Mouse (Mus musculus): ENCODE results near the gene Tmeff2. TPM values are rescaled to one million over a fixed set of nuclear protein-coding genes. Genes with fewer than 3 reads are reported as not detected.

The Tmeff2 gene
- total RNA-seq, 1 experiment from 2014 or later = 6.7 TPM

GRCm38 (mm10) chr1:51104698-51105097, 204.3 kb downstream of the Tmeff2 start:
- DNase-seq = no peak

GRCm38 (mm10) chr1:51106401-51106920, 206.0 kb downstream of the Tmeff2 start:
- no peak for DNase-seq

- DNase-seq = no peak
These were observed 206.9 kb downstream of the Tmeff2 start for GRCm38 (mm10) chr1:51107299-51107698.

- no peak for DNase-seq
These were observed 214.3 kb downstream of the Tmeff2 start for GRCm38 (mm10) chr1:51114721-51115120.

- DNase-seq = no peak
These were observed 215.3 kb downstream of the Tmeff2 start for GRCm38 (mm10) chr1:51115761-51116160.

GRCm38 (mm10) chr1:51117830-51118229, 217.4 kb downstream of the Tmeff2 start:
- no peak for DNase-seq

GRCm38 (mm10) chr1:51125671-51126424, 225.4 kb downstream of the Tmeff2 start:
- no peak for DNase-seq

- DNase-seq = no peak
These were observed 225.9 kb downstream of the Tmeff2 start for GRCm38 (mm10) chr1:51126425-51126765.

GRCm38 (mm10) chr1:51136792-51137191, 236.3 kb downstream of the Tmeff2 start:
- no peak for DNase-seq

- no peak for DNase-seq
These were observed 239.2 kb downstream of the Tmeff2 start for GRCm38 (mm10) chr1:51139605-51140004.

- DNase-seq = no peak
These were observed 240.9 kb downstream of the Tmeff2 start for GRCm38 (mm10) chr1:51141381-51141780.

GRCm38 (mm10) chr1:51142729-51143128, 242.3 kb downstream of the Tmeff2 start:
- DNase-seq = no peak

- no peak for DNase-seq
These were observed 245.2 kb downstream of the Tmeff2 start for GRCm38 (mm10) chr1:51145693-51146092.

- DNase-seq = no peak
These were observed 248.2 kb downstream of the Tmeff2 start for GRCm38 (mm10) chr1:51148481-51149137.

- peak; percentile 17 for DNase-seq
These were observed 249.0 kb downstream of the Tmeff2 start for GRCm38 (mm10) chr1:51149488-51149887.

GRCm38 (mm10) chr1:51149890-51150289, 249.4 kb downstream of the Tmeff2 start:
- DNase-seq = no peak

- no peak for DNase-seq
These were observed 251.6 kb downstream of the Tmeff2 start for GRCm38 (mm10) chr1:51152017-51152416.

- DNase-seq = peak; percentile 12
These were observed 252.4 kb downstream of the Tmeff2 start for GRCm38 (mm10) chr1:51152856-51153255.

- DNase-seq = no peak
These were observed 283.8 kb downstream of the Tmeff2 start for GRCm38 (mm10) chr1:51184276-51184675.

- DNase-seq = no peak
These were observed 288.6 kb downstream of the Tmeff2 start for GRCm38 (mm10) chr1:51189008-51189407.

- no peak for DNase-seq
These were observed 290.8 kb downstream of the Tmeff2 start for GRCm38 (mm10) chr1:51191253-51191652.

GRCm38 (mm10) chr1:51191872-51192613, 291.6 kb downstream of the Tmeff2 start:
- DNase-seq = no peak

Measured in adrenal gland, postnatal 14 days (tissue).